Mouse (Mus musculus) ES-E14 (cell line): ENCODE measurements around the gene Snx17. TPM values are rescaled to one million over a fixed set of nuclear protein-coding genes. Genes with fewer than 3 reads are reported as not detected.

Experiments
- DNase-seq: peaks from one replicate; pipeline ENCODE4 v3.0.0-alpha.2; 2013; ENCODE audit warnings: low read depth, low spot score
- H3K27ac ChIP-seq: 2 replicates; pipeline ENCODE4 v1.5.1; 2012; ENCODE audit warnings: low read depth, mild to moderate bottlenecking, low read length, moderate library complexity, mixed read lengths; ENCODE audit not compliant: poor library complexity, insufficient read depth, severe bottlenecking
- H3K36me3 ChIP-seq: 2 replicates; pipeline ENCODE4 v1.6.1; 2012; ENCODE audit warnings: mild to moderate bottlenecking, low read length, moderate library complexity, mixed read lengths; ENCODE audit not compliant: control insufficient read depth, poor library complexity, insufficient read depth, severe bottlenecking
- H3K4me1 ChIP-seq, 2 experiments: fragments of 150-350 bp in 1 of 2; sonication (generic) in 1 of 2; 2 replicates each; pipeline ENCODE4 v1.6.1; 2012; ENCODE audit warnings: low read length in 2 of 2, mild to moderate bottlenecking in 1 of 2, mixed read lengths in 1 of 2; ENCODE audit not compliant: control insufficient read depth in 2 of 2, insufficient read depth in 2 of 2, poor library complexity in 1 of 2
- H3K4me3 ChIP-seq, 2 experiments: fragments of 150-350 bp in 1 of 2; sonication (generic) in 1 of 2; 2 replicates each; pipeline ENCODE4 v1.5.1; 2012; ENCODE audit warnings: low read length in 2 of 2, low read depth in 1 of 2, mild to moderate bottlenecking in 1 of 2, mixed read lengths in 1 of 2; ENCODE audit not compliant: insufficient read depth in 1 of 2, poor library complexity in 1 of 2, severe bottlenecking in 1 of 2
- H3K9ac ChIP-seq: 2 replicates; pipeline ENCODE4 v1.6.1; 2012; ENCODE audit warnings: low read depth, mild to moderate bottlenecking, low read length, mixed read lengths; ENCODE audit not compliant: poor library complexity, insufficient read depth, severe bottlenecking
- H3K9me3 ChIP-seq: fragments of 150-350 bp; sonication (generic); 2 replicates; pipeline ENCODE4 v1.6.1; 2012; ENCODE audit warnings: low read depth, mild to moderate bottlenecking, low read length; ENCODE audit not compliant: control insufficient read depth, insufficient read depth
- CHD2 ChIP-seq: IDR thresholded peaks from 2 replicates; pipeline ENCODE4 v1.6.1; 2014; ENCODE audit warnings: mild to moderate bottlenecking, low read depth, low read length, inconsistent platforms
- HCFC1 ChIP-seq: IDR thresholded peaks from 2 replicates; pipeline ENCODE4 v1.6.1; 2012; ENCODE audit warnings: low read length, inconsistent platforms, borderline replicate concordance; ENCODE audit not compliant: insufficient read depth
- MAFK ChIP-seq: IDR thresholded peaks from 2 replicates; pipeline ENCODE4 v1.6.1; 2014; ENCODE audit warnings: mild to moderate bottlenecking, low read depth, low read length, inconsistent platforms; ENCODE audit not compliant: insufficient read depth
- ZC3H11A ChIP-seq: IDR thresholded peaks from 2 replicates; pipeline ENCODE4 v1.6.1; 2012; ENCODE audit warnings: low read depth, mild to moderate bottlenecking, inconsistent platforms, low read length, borderline replicate concordance
- ZNF384 ChIP-seq: IDR thresholded peaks from 2 replicates; pipeline ENCODE4 v1.6.1; 2012; ENCODE audit warnings: low read depth, low read length, inconsistent platforms
- in situ Hi-C, 2 experiments: fragments of 600-800 bp; cut with MboI; formaldehyde crosslinking; loops; one replicate each; pipeline ENCODE4 v1.15.1; 2025; ENCODE audit warnings: low sequenced_read_pairs in 2 of 2, inconsistent platforms in 1 of 2; ENCODE audit not compliant: unreplicated experiment in 2 of 2
- total RNA-seq: library from RNA; depleted of rRNA; stranded (reverse); fragments of 300-350 nt; gene quantifications from 2 replicates; pipeline ENCODE4 v1.2.3, GENCODE M21; 2012

Gene Snx17
- total RNA-seq, 1 experiment, result 76.5 TPM

- in situ Hi-C loops, result no loop called here
- TF ChIP-seq ZNF384 (no peak), HCFC1 (no peak), MAFK (no peak), CHD2 (no peak), ZC3H11A (no peak)
- H3K4me3 ChIP-seq, result no peak overlapping the region
- DNase-seq, result no peak
- peaks cover 52% of the 10 kb centered on the region for H3K36me3 ChIP-seq
- no peak overlapping the region for H3K9ac ChIP-seq
- H3K27ac ChIP-seq, result no peak overlapping the region
- H3K4me1 ChIP-seq, result no peaks in the 10 kb centered on the region
- no peaks in the 10 kb centered on the region for H3K9me3 ChIP-seq
Observed at GRCm38 (mm10) chr5:31162462-31162861, 30.6 kb upstream of the Snx17 start.

- H3K4me1 ChIP-seq, result no peaks in the 10 kb centered on the region
- no peak for DNase-seq
- in situ Hi-C loops, result no loop called here
- H3K27ac ChIP-seq, result no peak overlapping the region
- H3K36me3 ChIP-seq, result peaks cover 56% of the 10 kb centered on the region
- H3K4me3 ChIP-seq, result no peak overlapping the region
- H3K9me3 ChIP-seq, result no peaks in the 10 kb centered on the region
- no peak for TF ChIP-seq MAFK
- TF ChIP-seq ZC3H11A, result no peak
- TF ChIP-seq CHD2, result no peak
- TF ChIP-seq ZNF384, result no peak
- TF ChIP-seq HCFC1, result no peak
- no peak overlapping the region for H3K9ac ChIP-seq
Observed at GRCm38 (mm10) chr5:31164878-31165277, 28.1 kb upstream of the Snx17 start.

- in situ Hi-C loops, result no loop called here
- peaks cover 55% of the 10 kb centered on the region for H3K36me3 ChIP-seq
- TF ChIP-seq ZC3H11A (no peak), MAFK (no peak), HCFC1 (no peak), ZNF384 (no peak), CHD2 (no peak)
Observed at GRCm38 (mm10) chr5:31168630-31169029, 24.4 kb upstream of the Snx17 start.

GRCm38 (mm10) chr5:31179301-31179765, 13.7 kb upstream of the Snx17 start:
- H3K4me1 ChIP-seq, result peaks cover 2% of the 10 kb centered on the region in 2 experiments; a peak in 2 of 4 replicates
- H3K36me3 ChIP-seq, result peaks cover 2% of the 10 kb centered on the region
- TF ChIP-seq ZNF384, result no peak
- no peak; the same call in 1 of the 2 replicates for TF ChIP-seq CHD2
- no peak for TF ChIP-seq MAFK
- TF ChIP-seq ZC3H11A, result no peak
- TF ChIP-seq HCFC1, result no peak
- peak overlapping the region; percentile 89 for H3K27ac ChIP-seq
- H3K9ac ChIP-seq, result peak overlapping the region; percentile 94
- in situ Hi-C loops, result no loop called here
- peak overlapping the region; percentile 95 to 97 for H3K4me3 ChIP-seq
- no peaks in the 10 kb centered on the region for H3K9me3 ChIP-seq
- DNase-seq, result peak; percentile 41

More at GRCm38 (mm10) chr5:31168630-31169029, 24.4 kb upstream of the Snx17 start:
- 0 out of 4 replicates have a peak, but pooled peaks cover 0 to under 1% of the 10 kb centered on the region in 2 experiments for H3K4me1 ChIP-seq
- no peak overlapping the region for H3K9ac ChIP-seq
- no peak overlapping the region for H3K4me3 ChIP-seq
- H3K9me3 ChIP-seq, result no peaks in the 10 kb centered on the region
- no peak for DNase-seq
- H3K27ac ChIP-seq, result no peak overlapping the region
